Mouse (Mus musculus): ENCODE measurements at regions not wholly inside any gene's neighbourhood (a gene's known extent, or its start where the extent isn't known, plus 50 kb on each side); places are given as distances from the start of the nearest gene placed in this dataset.
A peak's percentile ranks its signal among the peaks of the same experiment; 100 is the strongest.

DNA sequence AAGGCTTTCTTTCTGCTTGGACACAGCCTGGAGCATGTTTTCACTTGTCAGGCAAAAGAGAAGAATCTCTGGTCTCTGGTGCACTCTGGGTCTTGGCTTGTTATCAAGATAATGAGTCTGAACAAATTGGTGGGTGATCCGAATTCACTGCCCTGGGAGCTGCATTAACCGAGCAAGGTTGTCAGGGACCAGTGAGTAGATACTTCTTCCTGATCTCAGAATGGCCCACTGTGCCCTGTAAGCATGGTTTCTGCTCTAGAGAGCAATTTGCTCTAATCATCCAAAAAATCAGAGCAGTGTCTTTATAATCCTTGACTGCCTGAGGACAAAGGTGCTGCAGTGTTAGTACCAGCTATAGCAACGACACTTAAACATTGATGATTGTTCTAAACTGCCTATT lies 97.2 kb upstream of the 1500015O10Rik start:
- DNase-seq = peak in 1 of 2 experiments; percentile 9

DNA sequence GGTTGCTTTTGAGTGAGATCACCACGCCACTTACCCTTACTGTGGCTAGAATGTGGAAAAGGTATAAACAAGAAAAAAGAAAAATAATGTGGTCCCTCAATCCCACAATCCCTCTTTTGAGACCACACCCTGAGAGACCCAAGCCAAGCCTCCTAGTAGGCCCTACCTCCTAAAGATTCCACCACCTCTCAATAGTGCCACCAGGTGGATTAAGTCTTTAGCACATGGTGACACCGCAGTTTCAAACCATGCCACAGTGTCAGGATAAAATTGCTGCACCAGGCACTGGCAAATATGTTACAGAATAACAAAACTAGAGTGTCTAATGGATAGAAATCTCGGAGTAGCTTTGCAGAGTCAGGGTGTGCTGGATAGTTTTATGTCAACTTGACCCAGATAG lies 94.7 kb upstream of the 1500015O10Rik start:
- DNase-seq = peak; percentile 46 to 51

DNA sequence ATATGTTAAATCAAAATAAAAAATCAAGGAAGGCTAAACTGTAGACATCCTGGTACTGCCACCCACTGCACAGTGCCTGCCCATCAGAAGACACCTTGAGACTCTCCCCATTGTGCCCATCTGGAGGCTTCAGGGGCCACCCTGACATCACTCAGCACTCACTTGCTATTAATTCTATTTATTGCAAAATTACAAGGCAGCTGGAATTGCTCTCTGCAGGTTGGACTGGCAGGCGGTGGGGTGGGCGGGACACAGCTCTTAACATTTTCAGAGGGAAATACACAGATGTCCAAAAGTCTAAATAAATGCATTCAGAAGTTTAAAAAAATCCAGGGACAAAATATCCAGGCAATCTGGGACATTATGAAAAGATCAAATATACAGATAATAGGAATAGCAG lies 92.4 kb upstream of the 1500015O10Rik start:
- DNase-seq = no peak

DNA sequence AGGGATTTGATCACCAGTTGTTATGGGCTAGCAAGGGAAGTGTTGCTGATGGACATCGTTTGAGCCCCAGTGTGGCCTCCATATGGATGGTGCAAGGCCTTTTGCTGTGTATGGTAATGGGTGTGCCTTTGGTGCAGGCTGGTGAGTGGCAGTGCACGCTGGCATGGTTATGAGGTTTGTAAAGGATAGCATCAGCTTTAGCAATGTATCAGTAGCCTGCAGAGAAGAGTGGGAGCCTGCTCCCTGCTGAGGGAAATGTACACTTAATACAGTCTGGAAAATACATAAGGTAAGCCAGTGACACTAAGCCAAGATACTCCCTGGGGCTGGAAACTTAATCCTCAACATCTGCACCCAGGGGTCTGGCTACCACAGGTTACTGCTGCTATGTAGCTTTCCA lies 58.4 kb upstream of the 1500015O10Rik start:
- no peak for DNase-seq
